Mouse (Mus musculus): Measurements from ENCODE around the gene Gna15. TPM values are rescaled to one million over a fixed set of nuclear protein-coding genes. Genes with fewer than 3 reads are reported as not detected.

Gna15 gene
- polyA plus RNA-seq, 1 experiment from 2014 or later = 0.81 TPM

DNA sequence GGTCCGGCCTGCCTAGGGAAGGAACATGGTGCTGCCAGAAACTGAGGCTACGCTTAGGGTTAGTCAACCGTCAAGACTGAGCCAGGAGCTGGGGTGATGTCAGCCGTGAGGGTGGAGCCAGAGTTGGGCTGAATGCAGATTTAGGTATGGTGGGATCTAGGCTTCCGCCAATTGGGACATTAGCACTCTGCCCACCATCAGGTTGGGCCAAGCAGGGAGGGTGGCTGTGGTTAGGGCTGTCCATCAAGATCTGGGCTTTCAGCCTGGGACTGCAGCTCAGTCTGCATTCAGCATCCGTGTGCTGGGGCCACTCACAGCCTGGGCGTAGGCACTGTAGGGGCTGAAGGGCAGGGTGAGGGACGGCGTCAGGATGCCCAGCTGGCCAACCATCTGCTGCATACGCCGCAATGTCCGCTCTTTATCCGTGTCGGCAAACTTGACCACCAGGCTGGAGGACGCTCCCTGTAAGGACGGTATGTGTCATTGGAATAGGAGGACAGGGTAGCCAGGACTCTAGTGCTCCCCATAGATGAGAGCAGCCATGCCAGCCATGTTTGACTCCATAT, 56.3 kb downstream of the Gna15 start:
- H3K9ac ChIP-seq = no peak overlapping the region
- H3K36me3 ChIP-seq = peaks cover 17% of the 10 kb centered on the region; the same call in 1 of the 2 replicates
- no peak for ATAC-seq (ENCODE audit: low FRiP score, low read depth)
- H3K4me2 ChIP-seq (replicated peaks) = no peak overlapping the region
- no peak overlapping the region for H3K4me3 ChIP-seq
- 89% methylated on average over 16 of the region's 16 CpGs for WGBS
- H3K9me3 ChIP-seq = no peaks in the 10 kb centered on the region
- H3K4me1 ChIP-seq = peaks cover 28% of the 10 kb centered on the region
- H3K27ac ChIP-seq = no peak overlapping the region
- H3K27me3 ChIP-seq (replicated peaks) = peaks cover 63% of the 10 kb centered on the region

DNA sequence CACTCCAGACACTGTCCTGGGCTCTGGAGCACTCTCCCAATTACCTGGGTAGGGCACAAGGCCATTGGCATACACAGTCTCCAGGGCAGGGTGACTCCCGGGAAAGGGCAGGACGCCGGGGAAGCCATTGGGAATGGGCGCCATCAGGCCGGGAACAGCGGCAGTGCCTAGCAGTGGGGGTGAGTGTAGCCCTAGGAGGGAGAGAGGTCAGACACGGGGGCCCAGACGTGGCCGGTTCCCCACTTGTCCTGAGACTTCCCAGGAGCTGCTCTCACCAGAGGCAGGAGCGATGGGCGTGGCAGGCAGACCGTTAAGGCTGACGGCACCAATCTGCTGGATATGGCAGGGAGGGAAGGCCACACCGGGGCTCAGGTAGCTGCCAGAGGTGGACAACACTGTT, 57.1 kb downstream of the Gna15 start:
- H3K4me1 ChIP-seq = peaks cover 20% of the 10 kb centered on the region
- 62% methylated on average over 14 of the region's 14 CpGs for WGBS

GRCm38 (mm10) chr10:81466066-81466465, 58.0 kb downstream of the Gna15 start:
- Histone ChIP-seq H3K27me3 (replicated peaks) (peaks cover 74% of the 10 kb centered on the region), H3K9me3 (no peaks in the 10 kb centered on the region), H3K4me3 (no peak overlapping the region), H3K36me3 (peaks cover 17% of the 10 kb centered on the region; the same call in 1 of the 2 replicates), H3K27ac (no peak overlapping the region), H3K9ac (no peak overlapping the region), H3K4me1 (peaks cover 19% of the 10 kb centered on the region), H3K4me2 (replicated peaks) (no peak overlapping the region)
- no peak for ATAC-seq (ENCODE audit: low FRiP score, low read depth)
- 95% methylated on average over 2 of the region's 2 CpGs for WGBS

More for the DNA sequence above, 57.1 kb downstream of the Gna15 start:
- no peak overlapping the region for H3K27ac ChIP-seq
- no peaks in the 10 kb centered on the region for H3K9me3 ChIP-seq
- H3K27me3 ChIP-seq (replicated peaks) = peaks cover 69% of the 10 kb centered on the region
- no peak overlapping the region for H3K4me2 ChIP-seq (replicated peaks)
- peaks cover 17% of the 10 kb centered on the region; the same call in 1 of the 2 replicates for H3K36me3 ChIP-seq
- no peak overlapping the region for H3K9ac ChIP-seq
- no peak overlapping the region for H3K4me3 ChIP-seq
- ATAC-seq (ENCODE audit: low FRiP score, low read depth) = no peak

DNA sequence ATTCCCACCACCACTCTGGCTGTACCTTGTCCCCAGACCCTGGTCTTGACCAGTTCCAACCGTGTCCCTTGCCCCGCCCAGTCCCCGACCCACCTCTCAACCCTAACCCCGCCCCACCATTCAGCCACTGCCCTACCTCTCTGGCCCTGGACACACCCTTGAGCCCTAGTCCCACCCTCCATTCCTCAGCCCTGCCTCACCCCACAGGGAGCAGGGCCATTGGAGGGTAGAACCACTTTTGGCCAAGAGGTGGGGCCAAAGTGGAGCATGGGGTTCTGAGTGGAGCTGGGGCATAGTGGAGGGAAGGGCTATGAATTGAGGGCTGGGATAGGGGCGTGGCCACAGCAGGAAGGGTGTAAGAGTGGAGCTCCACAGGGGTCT, 58.8 kb downstream of the Gna15 start:
- H3K27ac ChIP-seq = no peak overlapping the region
- peak overlapping the region; percentile 68; the same call in 1 of the 2 replicates for H3K4me2 ChIP-seq (replicated peaks)
- H3K27me3 ChIP-seq (replicated peaks) = peaks cover 81% of the 10 kb centered on the region
- peaks cover 17% of the 10 kb centered on the region; the same call in 1 of the 2 replicates for H3K36me3 ChIP-seq
- no peak; the same call in 1 of the 2 replicates for ATAC-seq (ENCODE audit: low FRiP score, low read depth)
- no peak overlapping the region for H3K9ac ChIP-seq
- no peak overlapping the region for H3K4me3 ChIP-seq
- H3K4me1 ChIP-seq = peaks cover 16% of the 10 kb centered on the region
- no peaks in the 10 kb centered on the region for H3K9me3 ChIP-seq
- WGBS = 3% methylated on average over 5 of the region's 5 CpGs

DNA sequence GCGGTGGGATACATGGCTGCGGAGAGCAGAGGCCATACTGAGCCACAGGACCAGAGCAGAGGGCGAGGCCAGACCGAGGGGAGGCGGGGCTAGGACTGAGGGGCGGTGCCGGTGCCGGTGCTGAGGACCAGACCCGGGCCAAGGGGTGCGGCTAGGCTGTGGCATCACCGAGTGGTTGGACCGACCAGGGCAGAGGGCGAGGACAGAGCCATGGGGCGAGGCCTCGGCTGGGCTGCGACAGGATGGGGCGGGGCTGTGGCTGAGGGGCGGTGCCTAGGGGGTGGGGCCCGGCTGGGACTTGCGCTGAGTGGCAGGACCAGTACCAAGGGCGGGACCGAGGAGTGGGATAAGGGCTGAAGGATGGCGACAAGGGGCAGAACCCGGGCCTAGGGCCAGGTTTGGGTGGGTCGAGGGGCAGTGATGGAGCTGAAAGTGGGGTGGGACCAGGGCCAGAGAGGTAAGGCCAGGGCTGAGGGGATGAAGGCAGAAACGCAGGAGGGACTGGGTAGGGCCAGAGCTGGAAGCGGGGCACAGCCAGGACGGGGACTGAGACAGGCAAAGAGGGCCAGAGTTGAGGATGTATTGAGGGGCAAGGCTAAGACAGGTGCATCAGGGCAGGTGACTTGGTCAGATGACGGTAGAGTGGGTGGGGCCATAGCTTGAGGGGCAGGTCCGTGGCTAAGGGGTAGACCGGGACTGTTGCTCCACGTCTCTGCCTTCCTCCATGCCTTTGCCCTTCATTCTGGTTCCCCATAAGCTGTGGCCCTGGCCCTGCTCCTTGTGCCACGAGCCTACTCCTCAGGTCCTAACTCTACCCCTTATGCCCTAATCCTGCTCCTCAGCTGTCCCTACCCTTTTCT, 59.4 kb downstream of the Gna15 start:
- H3K4me2 ChIP-seq (replicated peaks) = peak overlapping the region; percentile 68
- H3K9me3 ChIP-seq = no peaks in the 10 kb centered on the region
- ATAC-seq (ENCODE audit: low FRiP score, low read depth) = peak; percentile 83
- peaks cover 17% of the 10 kb centered on the region; the same call in 1 of the 2 replicates for H3K36me3 ChIP-seq
- WGBS = 3% methylated on average over 33 of the region's 33 CpGs
- peak overlapping the region; percentile 29 for H3K9ac ChIP-seq
- peak overlapping the region; percentile 24 for H3K4me3 ChIP-seq
- H3K27me3 ChIP-seq (replicated peaks) = peaks cover 83% of the 10 kb centered on the region
- H3K27ac ChIP-seq = no peak overlapping the region
- peaks cover 16% of the 10 kb centered on the region for H3K4me1 ChIP-seq

DNA sequence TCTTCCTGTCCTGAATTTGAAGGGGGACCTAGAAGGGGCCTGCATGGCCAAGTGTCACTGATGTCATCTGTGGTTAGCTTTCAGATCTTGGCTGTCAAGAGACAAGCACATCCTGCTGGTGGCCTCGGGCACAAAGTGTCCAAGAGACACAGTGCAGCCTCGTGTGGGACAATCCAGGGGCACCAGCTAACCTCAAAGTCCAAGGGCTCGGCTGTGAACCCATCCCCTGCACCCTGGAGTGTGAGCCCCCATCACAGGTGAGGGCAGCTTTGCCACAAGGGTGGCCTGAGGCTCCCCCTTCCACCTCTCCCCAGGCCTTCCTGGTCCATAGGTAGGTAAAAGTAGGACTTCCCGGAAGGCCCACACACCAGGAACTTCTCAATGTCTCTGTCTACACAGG, 60.5 kb downstream of the Gna15 start:
- Histone ChIP-seq H3K36me3 (peaks cover 11% of the 10 kb centered on the region; the same call in 1 of the 2 replicates), H3K4me1 (peaks cover 16% of the 10 kb centered on the region), H3K27me3 (replicated peaks) (peaks cover 91% of the 10 kb centered on the region), H3K9ac (no peak overlapping the region), H3K4me2 (replicated peaks) (peak overlapping the region; percentile 68; the same call in 1 of the 2 replicates), H3K9me3 (no peaks in the 10 kb centered on the region), H3K27ac (no peak overlapping the region), H3K4me3 (no peak overlapping the region)
- no peak for ATAC-seq (ENCODE audit: low FRiP score, low read depth)
- WGBS = 63% methylated on average over 4 of the region's 4 CpGs

DNA sequence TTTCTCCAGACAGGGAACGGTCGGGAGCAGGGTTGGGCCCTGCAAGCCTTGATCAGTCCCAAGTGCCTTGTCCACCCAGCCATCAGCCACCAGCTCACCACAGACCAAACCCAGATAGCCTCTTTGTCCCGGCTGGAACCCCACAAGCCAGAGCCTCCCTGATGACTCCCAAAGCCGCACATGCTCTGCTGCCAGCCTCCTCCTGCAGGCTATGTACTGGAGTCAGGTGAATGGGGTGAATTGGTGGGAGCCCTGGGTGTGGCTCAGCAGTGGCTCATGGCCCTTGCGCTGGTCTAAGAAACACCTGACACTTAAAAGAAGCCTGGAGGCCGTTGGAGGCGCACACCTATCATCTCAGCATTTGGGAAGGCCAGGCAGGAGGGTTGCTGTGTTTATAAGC, 61.1 kb downstream of the Gna15 start:
- no peak overlapping the region for H3K27ac ChIP-seq
- ATAC-seq (ENCODE audit: low FRiP score, low read depth) = no peak
- peaks cover 94% of the 10 kb centered on the region for H3K27me3 ChIP-seq (replicated peaks)
- H3K4me1 ChIP-seq = peaks cover 16% of the 10 kb centered on the region
- no peak overlapping the region for H3K4me2 ChIP-seq (replicated peaks)
- H3K9ac ChIP-seq = no peak overlapping the region
- WGBS = 72% methylated on average over 7 of the region's 7 CpGs
- H3K36me3 ChIP-seq = peaks cover 11% of the 10 kb centered on the region; the same call in 1 of the 2 replicates
- H3K9me3 ChIP-seq = no peaks in the 10 kb centered on the region
- H3K4me3 ChIP-seq = no peak overlapping the region

DNA sequence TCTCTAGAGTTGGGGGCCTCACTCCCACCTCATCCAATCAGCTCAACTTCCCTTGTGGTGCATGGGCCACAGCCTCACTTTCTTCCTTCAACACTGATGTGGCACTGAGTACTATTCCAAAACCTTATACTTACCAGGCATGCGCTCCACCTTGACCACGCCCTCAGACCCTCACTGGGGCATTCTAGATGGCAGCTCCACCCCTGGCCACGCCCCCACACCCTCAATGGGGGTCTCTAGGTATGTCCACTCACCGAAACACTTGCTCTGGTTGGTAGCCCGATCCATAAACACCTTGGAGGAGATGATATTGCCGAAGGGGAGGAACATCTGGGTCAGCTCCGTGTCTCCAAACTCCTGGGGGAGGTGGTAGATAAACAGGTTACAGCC, 61.6 kb downstream of the Gna15 start:
- WGBS = 38% methylated on average over 7 of the region's 7 CpGs
- Histone ChIP-seq H3K4me2 (replicated peaks) (no peak overlapping the region), H3K27ac (no peak overlapping the region), H3K27me3 (replicated peaks) (peaks cover 95% of the 10 kb centered on the region), H3K9ac (no peak overlapping the region), H3K36me3 (peaks cover 7% of the 10 kb centered on the region; the same call in 1 of the 2 replicates), H3K4me1 (peaks cover 16% of the 10 kb centered on the region), H3K4me3 (no peak overlapping the region), H3K9me3 (no peaks in the 10 kb centered on the region)
- no peak for ATAC-seq (ENCODE audit: low FRiP score, low read depth)

DNA sequence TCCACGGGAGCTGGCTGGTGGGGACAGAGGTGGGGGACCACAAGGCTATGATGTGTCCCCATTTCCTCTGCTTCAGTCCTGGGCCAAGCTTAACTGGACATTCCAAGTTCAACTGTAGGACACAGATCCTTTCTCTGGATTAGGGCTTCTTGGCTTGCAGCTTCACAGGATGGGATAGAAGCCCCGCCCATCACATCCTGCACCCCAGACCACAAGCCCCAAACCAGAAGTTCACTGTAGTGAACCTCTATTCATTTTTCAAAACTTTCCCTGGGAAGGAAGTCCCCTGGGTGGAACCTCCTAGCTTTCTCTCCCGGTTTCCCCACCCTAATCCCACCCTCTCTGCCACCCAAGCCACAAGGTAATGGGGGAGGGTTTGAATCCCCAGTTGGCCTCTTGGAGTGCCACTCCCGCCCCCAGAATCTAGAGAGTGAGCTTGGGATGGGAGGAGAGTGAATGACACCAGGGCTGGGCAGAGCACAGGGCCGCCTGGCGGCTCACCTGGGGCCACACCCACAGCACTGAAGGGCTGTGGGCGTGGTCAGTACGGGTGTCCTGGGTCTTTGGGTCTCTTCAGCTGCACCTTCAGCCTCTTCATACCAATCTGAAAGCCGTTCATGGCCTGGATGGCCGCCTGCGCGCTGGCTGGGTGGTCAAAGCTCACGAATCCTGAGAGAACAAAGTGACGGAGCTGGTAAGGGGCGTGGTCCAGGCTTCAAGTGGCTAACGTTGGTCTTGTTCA, 62.2 kb downstream of the Gna15 start:
- Histone ChIP-seq H3K9me3 (no peaks in the 10 kb centered on the region), H3K4me3 (no peak overlapping the region), H3K36me3 (peaks cover 7% of the 10 kb centered on the region; the same call in 1 of the 2 replicates), H3K9ac (no peak overlapping the region), H3K4me1 (peaks cover 16% of the 10 kb centered on the region), H3K27me3 (replicated peaks) (peaks cover 95% of the 10 kb centered on the region), H3K27ac (no peak overlapping the region), H3K4me2 (replicated peaks) (no peak overlapping the region)
- ATAC-seq (ENCODE audit: low FRiP score, low read depth) = no peak
- WGBS = 6% methylated on average over 16 of the region's 16 CpGs

GRCm38 (mm10) chr10:81460951-81461350, 63.1 kb downstream of the Gna15 start:
- no peak for ATAC-seq (ENCODE audit: low FRiP score, low read depth)
- peaks cover 4% of the 10 kb centered on the region; the same call in 1 of the 2 replicates for H3K36me3 ChIP-seq
- H3K27me3 ChIP-seq (replicated peaks) = peaks cover 95% of the 10 kb centered on the region
- H3K4me2 ChIP-seq (replicated peaks) = no peak overlapping the region
- H3K9ac ChIP-seq = no peak overlapping the region
- no peak overlapping the region for H3K27ac ChIP-seq
- H3K4me3 ChIP-seq = no peak overlapping the region
- 40% methylated on average over 11 of the region's 11 CpGs for WGBS
- H3K9me3 ChIP-seq = no peaks in the 10 kb centered on the region
- peaks cover 16% of the 10 kb centered on the region for H3K4me1 ChIP-seq

- H3K4me1 ChIP-seq = peaks cover 16% of the 10 kb centered on the region
- no peak overlapping the region for H3K4me3 ChIP-seq
- no peak overlapping the region for H3K9ac ChIP-seq
- H3K9me3 ChIP-seq = no peaks in the 10 kb centered on the region
- ATAC-seq (ENCODE audit: low FRiP score, low read depth) = no peak
- peaks cover 95% of the 10 kb centered on the region for H3K27me3 ChIP-seq (replicated peaks)
- H3K36me3 ChIP-seq = no peaks in the 10 kb centered on the region
- H3K27ac ChIP-seq = no peak overlapping the region
- 32% methylated on average over 20 of the region's 20 CpGs for WGBS
- no peak overlapping the region for H3K4me2 ChIP-seq (replicated peaks)
These were observed 63.6 kb downstream of the Gna15 start for GRCm38 (mm10) chr10:81460471-81460870.

- Histone ChIP-seq H3K27ac (no peak overlapping the region), H3K4me1 (peaks cover 5% of the 10 kb centered on the region), H3K4me3 (no peak overlapping the region), H3K27me3 (replicated peaks) (peaks cover 95% of the 10 kb centered on the region), H3K4me2 (replicated peaks) (no peak overlapping the region), H3K9me3 (no peaks in the 10 kb centered on the region), H3K9ac (no peak overlapping the region), H3K36me3 (no peaks in the 10 kb centered on the region)
- 74% methylated on average over 21 of the region's 21 CpGs for WGBS
- no peak for ATAC-seq (ENCODE audit: low FRiP score, low read depth)
These were observed 64.6 kb downstream of the Gna15 start for GRCm38 (mm10) chr10:81459399-81459798.

Measured in neural tube, embryonic 12.5 days (tissue).